8 mouse cellular contexts compared by ENCODE assay signal in the genomic region with DNA sequence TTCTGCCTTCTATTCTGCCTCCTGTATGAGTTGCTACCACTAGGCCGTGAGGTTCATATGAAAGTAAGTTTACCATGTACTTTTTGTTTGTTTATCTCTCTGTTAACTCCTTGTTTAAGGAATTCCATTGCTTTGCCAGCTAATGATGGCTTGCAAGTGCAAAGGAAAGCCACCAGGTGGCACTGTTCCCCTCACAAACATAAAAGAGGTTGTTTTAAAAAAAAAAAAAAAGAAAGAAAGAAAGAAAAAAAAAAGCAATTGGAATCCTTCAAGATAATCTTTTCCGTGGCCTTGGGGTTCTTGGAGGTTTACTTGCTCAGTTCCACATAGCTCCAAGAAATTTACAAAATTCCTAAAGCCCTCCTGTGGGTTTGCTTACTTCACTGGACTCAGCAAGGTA. TPM values are rescaled to one million over a fixed set of nuclear protein-coding genes. Genes with fewer than 3 reads are reported as not detected.
DNase-seq lines count a peak whose midpoint lies in the region; ATAC-seq and TF ChIP-seq lines count a peak whose summit lies in the region.

No protein-coding gene starts in this region.

- ATAC-seq in liver, postnatal 0 days, result no peak

- H3K27me3 ChIP-seq in liver, postnatal 0 days (ENCODE audit: insufficient read depth, low read length), result 0 out of 2 replicates have a peak, but pooled peaks cover 5% of the 10 kb centered on the region

- H3K4me1 ChIP-seq in liver, postnatal 0 days (ENCODE audit: insufficient read depth), result peaks cover 22% of the 10 kb centered on the region

- no peaks in the 10 kb centered on the region for H3K36me3 ChIP-seq in liver, postnatal 0 days (replicated peaks; ENCODE audit: insufficient read depth, low read length)

- H3K4me3 ChIP-seq in layer of hippocampus, adult 2 months, result no peak overlapping the region
- H3K4me3 ChIP-seq in liver, postnatal 0 days (ENCODE audit: low read depth, low read length), result no peak overlapping the region

- H3K4me2 ChIP-seq in liver, postnatal 0 days (ENCODE audit: low read depth, low read length), result no peak overlapping the region

- peak; percentile 96 for TF ChIP-seq CTCF in layer of hippocampus, adult 2 months (conservative IDR thresholded peaks at IDR 0.05)
- TF ChIP-seq CTCF in liver, postnatal 0 days (IDR thresholded peaks at IDR 0.05; ENCODE audit: low read depth), result peak; percentile 75

- 1% methylated on average over 2 of the region's 2 CpGs for WGBS in liver, postnatal 0 days (ENCODE audit: insufficient replicate concordance)

- DNase-seq in adrenal gland, postnatal 14 days, result peak; percentile 58
- no peak for DNase-seq in adrenal gland, adult 8-10 months
- DNase-seq in layer of hippocampus, adult 2 months (ENCODE audit: low spot score in 2 of 2), result peak in 1 of 2 experiments; percentile 44
- no peak for DNase-seq in layer of hippocampus, postnatal 36 days
- peak; percentile 58 for DNase-seq in Muller cell, postnatal 12 days (ENCODE audit: inconsistent ontology term)
- no peak for DNase-seq in liver, postnatal 0 days
- no peak for DNase-seq in layer of hippocampus, adult 9-10 months (ENCODE audit: low spot score)
- DNase-seq in urinary bladder, postnatal 10 days (ENCODE audit: low spot score), result no peak

- TF ChIP-seq EP300 in liver, postnatal 0 days (IDR thresholded peaks at IDR 0.05; ENCODE audit: low read depth), result no peak

- H3K9me3 ChIP-seq in liver, postnatal 0 days (ENCODE audit: low read length), result no peaks in the 10 kb centered on the region

- no peak overlapping the region for H3K9ac ChIP-seq in liver, postnatal 0 days (replicated peaks)

- H3K27ac ChIP-seq in layer of hippocampus, adult 2 months, result no peak overlapping the region
- H3K27ac ChIP-seq in liver, postnatal 0 days (ENCODE audit: low read depth), result no peak overlapping the region

RNA-seq across cellular contexts. Expression of gene Matn4, which starts 12.2 kb away (rescaled TPM):
- total RNA-seq in adrenal gland, postnatal 14 days (2021), result 1.7 and 2.3 TPM in 2 replicates
- total RNA-seq in adrenal gland, adult 8-10 months (2022), result under 1 TPM; 0.38 to 0.81 (median 0.67) TPM
- 10 to 100 TPM; 10.3 to 11.2 TPM for total RNA-seq in layer of hippocampus, adult 2 months (2021)
- total RNA-seq in layer of hippocampus, postnatal 36 days (2021), result 10 to 100 TPM; 13.0 to 13.4 TPM
- polyA plus RNA-seq in liver, postnatal 0 days (2015; fragmentation: Nextera tagmentation; extraction: Ambion mirVana), result 0.18 and 0.25 TPM in 2 replicates

RNA-seq across cellular contexts. Expression of gene Rbpjl, which starts 14.3 kb away (rescaled TPM):
- total RNA-seq in adrenal gland, postnatal 14 days (2021), result not detected in 2 replicates
- total RNA-seq in adrenal gland, adult 8-10 months (2022), result not detected
- under 1 TPM; 0.07 to 0.46 TPM for total RNA-seq in layer of hippocampus, adult 2 months (2021)
- under 1 TPM; 0.35 to 0.46 TPM for total RNA-seq in layer of hippocampus, postnatal 36 days (2021)
- not detected in 2 replicates for polyA plus RNA-seq in liver, postnatal 0 days (2015; fragmentation: Nextera tagmentation; extraction: Ambion mirVana)

RNA-seq across cellular contexts. Expression of gene Sdc4, which starts 26.5 kb away (rescaled TPM):
- 153 and 208 TPM in 2 replicates for total RNA-seq in adrenal gland, postnatal 14 days (2021)
- 100 to 1,000 TPM in 2 of 4 experiments, 10 to 100 TPM in 2; 89.0 to 114 (median 105) TPM for total RNA-seq in adrenal gland, adult 8-10 months (2022)
- 100 to 1,000 TPM; 122 to 137 TPM for total RNA-seq in layer of hippocampus, adult 2 months (2021)
- total RNA-seq in layer of hippocampus, postnatal 36 days (2021), result 100 to 1,000 TPM; 102 to 129 TPM
- 194 and 208 TPM in 2 replicates for polyA plus RNA-seq in liver, postnatal 0 days (2015; fragmentation: Nextera tagmentation; extraction: Ambion mirVana)

RNA-seq across cellular contexts. Expression of gene Slpi, which starts 28.3 kb away (rescaled TPM):
- total RNA-seq in adrenal gland, postnatal 14 days (2021), result 9.2 and 9.3 TPM in 2 replicates
- 10 to 100 TPM in 3 of 4 experiments, 1 to 10 TPM in 1; 8.5 to 24.2 (median 22.2) TPM for total RNA-seq in adrenal gland, adult 8-10 months (2022)
- total RNA-seq in layer of hippocampus, adult 2 months (2021), result 1 to 10 TPM in 1 of 2 experiments, not detected in 1; 1.8 TPM
- 1 to 10 TPM in 1 of 2 experiments, under 1 TPM in 1; 0.85 to 1.4 TPM for total RNA-seq in layer of hippocampus, postnatal 36 days (2021)
- polyA plus RNA-seq in liver, postnatal 0 days (2015; fragmentation: Nextera tagmentation; extraction: Ambion mirVana), result 59.4 and 63.6 TPM in 2 replicates

RNA-seq across cellular contexts. Expression of gene Sys1, which starts 39.6 kb away (rescaled TPM):
- total RNA-seq in adrenal gland, postnatal 14 days (2021), result 31.2 and 34.2 TPM in 2 replicates
- total RNA-seq in adrenal gland, adult 8-10 months (2022), result 10 to 100 TPM; 26.2 to 34.8 (median 30.9) TPM
- total RNA-seq in layer of hippocampus, adult 2 months (2021), result 10 to 100 TPM; 40.8 to 41.0 TPM
- 10 to 100 TPM; 37.7 to 42.3 TPM for total RNA-seq in layer of hippocampus, postnatal 36 days (2021)
- polyA plus RNA-seq in liver, postnatal 0 days (2015; fragmentation: Nextera tagmentation; extraction: Ambion mirVana), result 43.5 and 46.2 TPM in 2 replicates

Comparison
In these comparisons a context has a peak if more than half of its experiments do, and no peak if none do; other contexts are left out.
1. DNase-seq: peak in adrenal gland, postnatal 14 days (single experiment) and Muller cell, postnatal 12 days (single experiment); none in adrenal gland, adult 8-10 months (single experiment), layer of hippocampus, postnatal 36 days (0 of 2), liver, postnatal 0 days (single experiment), layer of hippocampus, adult 9-10 months (single experiment) and urinary bladder, postnatal 10 days (single experiment).